Mouse (Mus musculus) embryo, embryonic 9.5 days (tissue): ENCODE measurements around the gene Sdhb.

Source experiments
- DNase-seq: peaks from one replicate; pipeline ENCODE4 v3.0.0-alpha.2; 2017; ENCODE audit errors: extremely low spot score

Gene Sdhb

GRCm38 (mm10) chr4:140947487-140948440 is 13.2 kb upstream of the Sdhb start:
- no peak for DNase-seq

DNA sequence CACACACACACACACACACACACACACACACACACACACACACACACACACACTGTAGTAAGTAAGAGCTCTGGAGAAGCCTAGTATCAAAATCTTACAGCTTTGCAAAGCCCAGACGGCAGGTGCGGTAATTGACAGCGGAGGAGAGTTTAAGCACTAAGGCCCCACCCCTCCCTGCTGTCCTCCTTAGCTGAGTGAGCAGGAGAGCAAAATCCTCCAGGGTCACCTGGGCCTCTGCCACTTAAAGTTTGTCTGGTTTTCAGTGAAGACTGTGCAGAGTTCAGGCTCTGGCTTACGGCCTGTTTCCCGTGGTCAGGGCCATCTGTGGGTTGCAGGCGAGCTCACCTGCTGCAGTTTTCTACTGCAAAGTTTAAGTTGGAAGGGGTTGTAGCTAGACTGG is 12.5 kb upstream of the Sdhb start:
- DNase-seq, result no peak

DNA sequence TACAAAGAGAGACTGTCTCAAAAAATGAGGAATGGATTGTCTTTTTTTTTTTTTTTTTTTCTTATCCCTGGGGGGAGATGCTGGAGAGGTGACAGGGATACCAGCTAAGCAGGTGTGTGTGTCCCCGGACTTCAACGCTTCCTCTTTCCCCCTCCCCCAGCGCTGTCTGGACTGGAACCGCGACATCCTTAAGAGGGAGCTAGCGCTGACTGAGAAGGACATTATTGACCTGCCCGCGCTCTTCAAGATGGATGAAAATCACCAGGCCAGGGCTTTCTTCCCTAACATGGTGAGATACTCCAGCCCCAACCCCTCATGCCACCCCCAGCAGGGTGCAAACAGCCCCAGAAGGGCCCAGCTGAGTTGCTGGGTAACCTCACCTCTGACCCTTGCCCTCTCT is 12.0 kb upstream of the Sdhb start:
- no peak for DNase-seq

DNA sequence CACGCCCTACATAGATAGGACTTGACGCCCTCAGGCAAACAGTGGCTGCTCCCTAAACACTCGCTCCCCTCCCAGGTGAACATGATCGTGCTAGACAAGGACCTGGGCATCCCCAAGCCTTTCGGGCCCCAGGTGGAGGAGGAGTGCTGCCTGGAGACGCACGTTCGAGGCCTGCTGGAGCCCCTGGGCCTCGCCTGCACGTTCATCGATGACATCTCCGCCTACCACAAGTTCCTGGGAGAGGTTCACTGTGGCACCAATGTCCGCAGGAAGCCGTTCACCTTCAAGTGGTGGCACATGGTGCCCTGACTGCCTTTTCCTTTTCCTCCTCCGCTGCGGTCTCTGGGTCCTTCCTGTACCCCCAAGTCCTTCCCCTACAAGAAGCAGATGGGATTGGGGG is 11.4 kb upstream of the Sdhb start:
- DNase-seq, result no peak

- DNase-seq, result no peak
These were observed 10.4 kb upstream of the Sdhb start for GRCm38 (mm10) chr4:140950574-140950973.

DNA sequence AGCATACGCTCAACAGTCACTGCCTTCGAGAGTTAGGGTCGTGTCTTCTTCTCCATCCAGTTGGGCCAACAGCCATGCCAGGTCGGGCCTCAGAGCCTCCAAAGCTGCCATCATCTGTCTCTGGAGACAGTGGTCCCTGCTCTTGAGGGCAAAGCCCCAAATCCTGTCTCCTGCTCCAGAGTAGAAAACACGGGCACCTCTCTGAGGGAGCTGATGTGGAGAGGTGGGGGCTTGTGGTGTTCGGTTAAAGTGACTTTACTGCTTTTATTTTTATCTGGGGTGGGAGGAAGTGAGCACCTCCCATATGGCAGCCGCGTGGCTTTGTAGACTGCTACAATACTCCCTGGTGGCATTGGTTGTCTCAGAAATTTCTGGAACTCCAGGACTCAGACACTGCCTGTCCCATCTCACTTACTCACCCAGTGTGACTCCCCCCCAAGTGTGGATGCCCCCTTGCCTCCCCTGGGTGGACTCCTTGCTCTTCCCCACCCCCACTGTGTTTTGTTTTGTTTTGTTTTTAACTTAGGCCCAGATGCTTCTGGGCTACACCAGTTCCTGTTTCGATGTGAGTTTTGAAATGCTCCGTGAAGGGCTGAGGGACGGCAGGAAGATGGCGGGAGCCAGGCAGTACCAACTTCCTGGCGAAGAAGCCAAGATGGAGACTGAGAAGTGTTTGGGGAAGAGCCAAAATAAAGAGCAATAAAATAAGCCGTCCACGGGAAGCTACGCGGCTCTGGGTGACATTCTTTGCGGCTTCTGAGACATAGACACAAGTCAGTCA is 9.0 kb upstream of the Sdhb start:
- DNase-seq, result no peak

DNA sequence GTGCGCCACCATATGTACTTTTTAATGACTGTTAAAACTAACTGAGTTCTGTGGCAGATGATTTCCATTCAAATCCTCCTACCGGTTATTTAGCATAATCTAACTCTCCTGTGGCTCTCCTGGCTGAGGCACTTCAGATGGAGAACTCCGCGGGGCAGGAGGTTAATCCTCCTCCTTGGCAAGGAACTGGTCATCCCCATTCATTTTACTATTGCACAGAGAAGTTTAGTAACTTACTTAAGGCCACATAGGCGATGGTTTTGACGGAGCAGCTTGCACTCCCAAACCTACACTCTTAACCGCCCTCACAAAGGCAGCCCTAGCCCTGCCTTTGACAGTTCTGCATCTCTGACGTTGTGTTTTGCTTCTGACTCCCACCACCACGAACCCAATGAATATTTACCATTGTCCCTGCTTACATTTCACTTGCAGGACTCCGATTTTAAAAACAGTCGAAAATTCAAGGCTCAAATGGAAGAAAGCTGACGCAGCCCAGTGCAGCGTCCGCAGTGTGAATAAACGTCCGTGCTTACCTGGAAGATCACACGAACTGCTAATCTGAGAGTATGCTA is 3.8 kb upstream of the Sdhb start:
- DNase-seq, result no peak

DNA sequence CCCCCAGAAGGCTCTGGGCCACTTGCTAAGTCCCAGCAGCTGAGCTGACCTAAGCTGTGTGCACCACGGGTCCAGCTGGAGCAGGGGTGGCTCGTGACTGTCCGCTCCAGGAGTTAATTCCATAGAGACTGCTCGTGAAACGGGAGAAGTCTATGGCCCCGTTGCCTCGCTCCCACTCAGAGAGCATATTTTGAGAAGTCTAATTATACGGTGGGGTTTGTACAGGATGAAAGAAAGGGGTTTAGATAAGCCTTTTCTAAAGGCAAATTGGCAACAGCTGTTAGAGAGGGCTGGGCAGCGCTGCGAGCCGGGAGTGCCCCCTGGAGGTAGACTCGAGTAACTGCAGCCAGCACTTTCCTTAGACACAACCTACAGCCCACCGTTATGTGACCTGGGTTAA is 3.3 kb upstream of the Sdhb start:
- DNase-seq, result peak; percentile 84

- DNase-seq, result no peak
These were observed 2.7 kb upstream of the Sdhb start for GRCm38 (mm10) chr4:140958319-140958718.

- DNase-seq, result no peak
These were observed 1.8 kb upstream of the Sdhb start for GRCm38 (mm10) chr4:140959128-140959679.

- no peak for DNase-seq
These were observed 1.1 kb upstream of the Sdhb start for GRCm38 (mm10) chr4:140959715-140960479.

DNA sequence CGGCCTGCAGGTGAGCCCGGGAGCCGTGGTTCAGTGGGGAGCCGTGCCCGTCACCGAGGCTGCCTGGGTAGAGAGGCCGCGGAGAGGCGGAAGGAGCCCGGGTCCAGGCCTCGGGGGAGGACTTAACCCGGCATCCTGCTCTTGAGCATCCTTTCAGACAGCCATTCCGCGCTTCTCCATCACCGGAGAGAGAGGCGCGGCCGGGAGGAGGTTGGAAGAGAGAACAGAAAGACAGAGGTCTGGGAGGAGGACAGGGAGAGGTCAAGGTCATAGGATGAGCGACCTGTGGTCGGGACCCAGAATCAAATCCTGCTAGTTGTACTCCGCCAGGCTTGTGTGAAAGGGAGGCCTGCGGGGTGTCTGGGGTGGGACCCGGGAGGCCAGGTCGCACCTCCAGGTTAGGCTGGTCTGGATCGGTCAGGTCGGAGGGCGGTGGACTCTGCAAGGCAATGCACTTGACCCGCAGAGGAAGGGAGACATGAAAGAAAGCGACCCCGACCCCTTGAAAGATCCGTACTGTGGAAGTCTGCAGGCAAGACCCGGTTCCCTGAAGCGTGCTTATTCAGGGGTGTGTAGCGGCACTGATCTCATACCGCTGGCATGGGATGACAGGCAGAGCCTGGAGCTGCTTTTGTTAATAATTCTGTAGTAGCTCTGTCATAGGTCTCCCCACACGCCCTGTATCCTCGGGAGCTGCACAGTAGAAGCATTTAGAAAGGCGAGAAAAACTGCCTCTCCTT is 634 bp downstream of the Sdhb start:
- no peak for DNase-seq

- no peak for DNase-seq
These were observed 1.4 kb downstream of the Sdhb start for GRCm38 (mm10) chr4:140962207-140962909.

GRCm38 (mm10) chr4:140962950-140963349 is 1.9 kb downstream of the Sdhb start:
- no peak for DNase-seq

GRCm38 (mm10) chr4:140963941-140964597 is 3.1 kb downstream of the Sdhb start:
- no peak for DNase-seq

GRCm38 (mm10) chr4:140964620-140965019 is 3.6 kb downstream of the Sdhb start:
- DNase-seq, result peak; percentile 76

- DNase-seq, result no peak
These were observed 6.6 kb downstream of the Sdhb start for GRCm38 (mm10) chr4:140967386-140968159.

- no peak for DNase-seq
These were observed 10.7 kb downstream of the Sdhb start for GRCm38 (mm10) chr4:140971691-140972090.

- DNase-seq, result no peak
These were observed 13.4 kb downstream of the Sdhb start for GRCm38 (mm10) chr4:140974408-140974807.
